In the genomic region with DNA sequence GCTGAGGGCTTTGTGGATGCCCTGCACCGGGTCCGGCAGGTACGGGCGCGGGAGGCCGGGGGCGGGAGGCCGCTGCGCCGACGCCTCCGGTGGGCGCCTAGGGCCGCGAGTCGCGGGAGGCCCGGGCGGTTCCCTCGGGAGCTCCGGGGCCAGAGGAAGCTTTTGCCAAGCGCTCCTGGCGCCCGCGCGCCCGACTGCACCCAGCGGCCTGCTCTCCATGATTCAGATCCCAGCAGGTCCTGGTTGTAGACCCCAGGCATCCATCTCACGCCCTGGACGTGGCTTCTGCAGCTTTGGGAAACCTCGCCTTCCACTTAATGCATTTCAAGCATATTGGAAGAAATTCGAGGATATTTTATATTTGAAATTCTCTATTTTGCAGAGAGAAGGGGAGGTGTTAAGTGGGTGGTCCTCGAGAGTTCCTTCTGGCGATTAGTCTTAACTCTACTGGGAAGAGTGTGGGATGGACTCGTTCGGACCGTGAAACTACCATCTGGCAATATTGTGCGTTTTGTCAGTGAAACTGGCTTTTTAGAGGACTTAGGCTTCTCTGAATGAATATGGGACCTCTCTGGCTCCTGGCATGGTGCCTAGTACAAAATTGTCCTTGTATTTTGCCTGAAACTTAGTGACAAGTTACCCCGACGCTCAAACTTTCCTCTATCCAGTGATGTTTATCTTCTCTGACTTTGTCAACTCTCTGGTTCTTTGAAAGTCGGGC, we compare ENCODE assay signal across 7 mouse cellular contexts. TPM values are rescaled to one million over a fixed set of nuclear protein-coding genes. Genes with fewer than 3 reads are reported as not detected.
A peak's percentile ranks its signal among the peaks of the same experiment; 100 is the strongest.
DNase-seq lines count a peak whose midpoint lies in the region; ATAC-seq lines count a peak whose summit lies in the region.

No protein-coding gene starts in this region.

- no peaks in the 10 kb centered on the region for H3K27me3 ChIP-seq in embryonic facial prominence, embryonic 14.5 days (replicated peaks; ENCODE audit: control insufficient read depth, insufficient read depth, low read length)
- no peaks in the 10 kb centered on the region for H3K27me3 ChIP-seq in intestine, embryonic 16.5 days (replicated peaks; ENCODE audit: control insufficient read depth, insufficient read depth, low read length)
- H3K27me3 ChIP-seq in midbrain, embryonic 10.5 days (ENCODE audit: low read depth, poor library complexity, severe bottlenecking), result no peaks in the 10 kb centered on the region

- peaks cover 13% of the 10 kb centered on the region for H3K4me1 ChIP-seq in embryonic facial prominence, embryonic 14.5 days (ENCODE audit: control insufficient read depth, insufficient read depth, low read length)
- H3K4me1 ChIP-seq in intestine, embryonic 16.5 days (ENCODE audit: control insufficient read depth, insufficient read depth, low read length), result peaks cover 9% of the 10 kb centered on the region
- peaks cover 27% of the 10 kb centered on the region for H3K4me1 ChIP-seq in midbrain, embryonic 10.5 days

- H3K9me3 ChIP-seq in embryonic facial prominence, embryonic 14.5 days (ENCODE audit: control insufficient read depth, low read length), result no peaks in the 10 kb centered on the region
- H3K9me3 ChIP-seq in intestine, embryonic 16.5 days (ENCODE audit: control insufficient read depth, low read length), result no peaks in the 10 kb centered on the region
- no peaks in the 10 kb centered on the region; the same call in 1 of the 2 replicates for H3K9me3 ChIP-seq in midbrain, embryonic 10.5 days (replicated peaks)

- H3K4me2 ChIP-seq in embryonic facial prominence, embryonic 14.5 days (ENCODE audit: low read depth, low read length), result peak overlapping the region; percentile 93
- H3K4me2 ChIP-seq in intestine, embryonic 16.5 days (ENCODE audit: low read depth, low read length), result peak overlapping the region; percentile 86

- H3K4me3 ChIP-seq in embryonic facial prominence, embryonic 14.5 days (ENCODE audit: low read depth, low read length), result peak overlapping the region; percentile 98
- peak overlapping the region; percentile 88 for H3K4me3 ChIP-seq in intestine, embryonic 16.5 days (ENCODE audit: low read length)
- peak overlapping the region; percentile 100 for H3K4me3 ChIP-seq in midbrain, embryonic 10.5 days

- ATAC-seq in embryonic facial prominence, embryonic 14.5 days (ENCODE audit: low read depth), result peak; percentile 20
- no peak; the same call in none of the 2 replicates for ATAC-seq in intestine, embryonic 16.5 days

- H3K36me3 ChIP-seq in embryonic facial prominence, embryonic 14.5 days (ENCODE audit: control insufficient read depth, insufficient read depth, low read length), result peaks cover 10% of the 10 kb centered on the region; the same call in 1 of the 2 replicates
- H3K36me3 ChIP-seq in intestine, embryonic 16.5 days (ENCODE audit: control insufficient read depth, insufficient read depth, low read length), result no peaks in the 10 kb centered on the region
- H3K36me3 ChIP-seq in midbrain, embryonic 10.5 days, result peaks cover 29% of the 10 kb centered on the region

- 3% methylated on average over 34 of the region's 41 CpGs for WGBS in embryonic facial prominence, embryonic 14.5 days
- 2% methylated on average over 41 of the region's 41 CpGs for WGBS in intestine, embryonic 16.5 days
- WGBS in midbrain, embryonic 10.5 days, result 4% methylated on average over 41 of the region's 41 CpGs

- peak overlapping the region; percentile 87 for H3K27ac ChIP-seq in embryonic facial prominence, embryonic 14.5 days (replicated peaks; ENCODE audit: low read depth, low read length)
- peak overlapping the region; percentile 89 for H3K27ac ChIP-seq in intestine, embryonic 16.5 days (ENCODE audit: low read length)
- peak overlapping the region; percentile 95 for H3K27ac ChIP-seq in midbrain, embryonic 10.5 days (replicated peaks)

- peak overlapping the region; percentile 96 for H3K9ac ChIP-seq in embryonic facial prominence, embryonic 14.5 days (ENCODE audit: low read depth, low read length)
- H3K9ac ChIP-seq in intestine, embryonic 16.5 days (ENCODE audit: low read depth, low read length), result peak overlapping the region; percentile 92

- DNase-seq in left cerebral cortex, adult 18-20 months (ENCODE audit: low spot score in 2 of 2), result peak; percentile 28 to 47
- no peak for DNase-seq in left cerebral cortex, adult 11 months (ENCODE audit: low spot score)
- DNase-seq in ZHBTc4 (ENCODE audit: low read depth, low spot score), result peak; percentile 39
- no peak for DNase-seq in embryonic facial prominence, embryonic 14.5 days (ENCODE audit: low spot score)
- DNase-seq in midbrain, embryonic 10.5 days (ENCODE audit: low spot score), result no peak
- no peak for DNase-seq in c-Kit-positive CD71-positive TER-119-positive erythroid progenitor cells, embryonic 14.5 days (ENCODE audit: low spot score)

RNA-seq across cellular contexts. Expression of a gene that starts 0.6 kb away (rescaled TPM):
- total RNA-seq in left cerebral cortex, adult 18-20 months (2021), result 10 to 100 TPM; 33.3 to 33.8 TPM
- 72.9 and 82.7 TPM in 2 replicates for polyA plus RNA-seq in embryonic facial prominence, embryonic 14.5 days (2014; fragmentation: Nextera tagmentation; extraction: Ambion mirVana)
- polyA plus RNA-seq in intestine, embryonic 16.5 days (2015; fragmentation: Nextera tagmentation; extraction: Ambion mirVana), result 56.7 and 61.2 TPM in 2 replicates
- polyA plus RNA-seq in midbrain, embryonic 10.5 days (2016; fragmentation: Nextera tagmentation; extraction: Ambion mirVana), result 86.8 and 95.7 TPM in 2 replicates

Comparison
In these comparisons a context has a peak if more than half of its experiments do, and no peak if none do; other contexts are left out.
1. DNase-seq: peak in left cerebral cortex, adult 18-20 months (2 of 2) and ZHBTc4 (single experiment); none in left cerebral cortex, adult 11 months (single experiment), embryonic facial prominence, embryonic 14.5 days (single experiment), midbrain, embryonic 10.5 days (single experiment) and c-Kit-positive CD71-positive TER-119-positive erythroid progenitor cells, embryonic 14.5 days (single experiment).
2. Peak in every context shown above with its lines, with median percentiles within 50 percentile points of each other: H3K27ac ChIP-seq and H3K4me3 ChIP-seq.